Mouse (Mus musculus) embryonic facial prominence, embryonic 13.5 days (tissue): ENCODE measurements at regions not wholly inside any gene's neighbourhood (a gene's known extent, or its start where the extent isn't known, plus 50 kb on each side); places are given as distances from the start of the nearest gene placed in this dataset.
A peak's percentile ranks its signal among the peaks of the same experiment; 100 is the strongest.

ENCODE experiments used
- ATAC-seq: fragments of 200-750 bp; cut with Nextera tagmentation; 2 replicates; pipeline ENCODE4 v1.8.0; 2017; ENCODE audit warnings: low read depth; ENCODE audit not compliant: insufficient number of reproducible peaks, insufficient read depth, low FRiP score, low TSS enrichment
- H3K27ac ChIP-seq: fragments of 300-500 bp; sonication (generic); 2 replicates; pipeline ENCODE4 v1.5.1; 2015; ENCODE audit warnings: moderate library complexity, mild to moderate bottlenecking, inconsistent platforms
- H3K27me3 ChIP-seq: fragments of 300-500 bp; sonication (generic); 2 replicates; pipeline ENCODE4 v1.6.1; 2015; ENCODE audit warnings: mild to moderate bottlenecking, inconsistent platforms
- H3K36me3 ChIP-seq: fragments of 300-500 bp; sonication (generic); 2 replicates; pipeline ENCODE4 v1.6.1; 2015; ENCODE audit warnings: mild to moderate bottlenecking, inconsistent platforms
- H3K4me1 ChIP-seq: fragments of 300-500 bp; sonication (generic); 2 replicates; pipeline ENCODE4 v1.6.1; 2015; ENCODE audit warnings: inconsistent platforms
- H3K4me2 ChIP-seq: fragments of 300-500 bp; sonication (generic); 2 replicates; pipeline ENCODE4 v1.6.1; 2015; ENCODE audit warnings: moderate library complexity, mild to moderate bottlenecking, inconsistent platforms
- H3K4me3 ChIP-seq: fragments of 300-500 bp; sonication (generic); 2 replicates; pipeline ENCODE4 v1.5.1; 2015; ENCODE audit warnings: mild to moderate bottlenecking, inconsistent platforms
- H3K9ac ChIP-seq: fragments of 300-500 bp; sonication (generic); 2 replicates; pipeline ENCODE4 v1.6.1; 2015; ENCODE audit warnings: mild to moderate bottlenecking, inconsistent platforms
- H3K9me3 ChIP-seq: fragments of 300-500 bp; sonication (generic); 2 replicates; pipeline ENCODE4 v1.6.1; 2016; ENCODE audit warnings: inconsistent platforms
- WGBS: fragments of 180-500 bp; shearing (Covaris S2); methylation state at CpG from one replicate; pipeline ENCODE4 v1.1.7; 2015; ENCODE audit warnings: mixed read lengths; 5-methylcytosine and 5-hydroxymethylcytosine counted together

GRCm38 (mm10) chr6:98178005-98178404 is 164.5 kb downstream of the Gm765 start:
- Histone ChIP-seq H3K27me3 (no peaks in the 10 kb centered on the region), H3K9ac (no peak overlapping the region), H3K4me3 (no peak overlapping the region), H3K4me2 (no peak overlapping the region), H3K9me3 (no peaks in the 10 kb centered on the region), H3K36me3 (no peaks in the 10 kb centered on the region), H3K4me1 (no peaks in the 10 kb centered on the region), H3K27ac (no peak overlapping the region)
- ATAC-seq, result no peak
- WGBS, result 45% methylated on average over 2 of the region's 2 CpGs

DNA sequence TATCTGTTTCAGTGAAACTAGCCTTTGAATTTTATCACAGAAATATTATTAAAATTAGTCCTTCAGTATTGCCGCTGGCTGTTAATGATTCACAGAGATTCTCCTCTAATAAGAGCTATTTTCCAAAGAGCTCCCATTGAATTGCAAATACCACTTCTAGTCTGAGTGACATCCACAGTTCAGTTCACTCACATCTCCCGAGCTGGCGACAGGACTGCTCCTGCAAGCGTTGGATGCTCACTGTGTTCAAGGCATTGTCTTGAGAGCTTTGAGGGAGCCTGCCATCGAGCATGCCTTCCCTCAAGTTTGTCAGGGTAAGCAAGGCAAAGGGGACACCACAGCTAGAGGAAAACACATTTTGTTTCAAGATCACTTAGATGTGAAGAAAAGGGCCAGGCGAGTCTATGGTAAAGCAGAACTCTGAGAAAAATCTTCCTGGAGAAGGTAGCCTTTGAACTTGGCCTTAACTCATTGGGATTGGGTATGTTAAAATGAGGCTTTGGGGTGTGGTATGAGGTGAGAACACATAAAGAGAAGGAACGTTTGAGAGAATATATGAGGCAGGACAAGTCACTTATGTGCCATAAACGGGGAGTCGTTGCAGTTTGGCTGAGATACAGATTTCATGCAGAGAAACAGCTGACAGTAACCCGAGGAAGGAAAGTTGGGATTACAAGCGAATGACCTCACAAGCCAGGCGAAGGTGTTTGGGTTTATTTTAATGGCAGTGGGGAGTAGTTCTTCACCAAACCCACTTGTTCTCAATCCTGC is 193.3 kb downstream of the Gm765 start:
- H3K36me3 ChIP-seq, result no peaks in the 10 kb centered on the region
- H3K4me1 ChIP-seq, result no peaks in the 10 kb centered on the region
- no peaks in the 10 kb centered on the region for H3K9me3 ChIP-seq
- no peak for ATAC-seq
- H3K4me3 ChIP-seq, result no peak overlapping the region
- WGBS, result 75% methylated on average over 12 of the region's 12 CpGs
- H3K27ac ChIP-seq, result no peak overlapping the region
- H3K27me3 ChIP-seq, result no peaks in the 10 kb centered on the region
- no peak overlapping the region for H3K9ac ChIP-seq
- no peak overlapping the region for H3K4me2 ChIP-seq

DNA sequence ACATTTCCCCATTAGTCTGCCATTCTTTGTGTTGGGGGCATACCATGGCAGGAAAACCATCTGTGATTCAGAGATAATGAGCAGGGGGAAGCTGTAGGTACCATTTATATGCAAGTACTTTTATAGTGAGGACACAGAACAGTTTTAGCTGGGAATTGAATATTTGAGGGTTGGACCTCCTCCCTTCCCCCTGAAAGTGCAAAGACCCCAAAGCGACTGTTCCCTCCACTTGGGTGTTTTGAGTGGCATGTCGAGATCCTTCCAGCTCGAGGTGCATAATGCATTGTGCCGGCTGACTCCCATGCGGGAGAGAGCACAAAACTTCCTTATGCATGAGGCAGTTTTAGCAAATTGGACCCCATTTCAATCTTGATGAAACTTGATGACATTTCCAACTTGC is 194.7 kb downstream of the Gm765 start:
- Histone ChIP-seq H3K9ac (no peak overlapping the region), H3K9me3 (no peaks in the 10 kb centered on the region), H3K36me3 (no peaks in the 10 kb centered on the region), H3K27me3 (no peaks in the 10 kb centered on the region), H3K4me3 (no peak overlapping the region), H3K4me2 (no peak overlapping the region), H3K27ac (no peak overlapping the region), H3K4me1 (no peaks in the 10 kb centered on the region)
- WGBS, result 79% methylated on average over 5 of the region's 5 CpGs
- no peak for ATAC-seq

DNA sequence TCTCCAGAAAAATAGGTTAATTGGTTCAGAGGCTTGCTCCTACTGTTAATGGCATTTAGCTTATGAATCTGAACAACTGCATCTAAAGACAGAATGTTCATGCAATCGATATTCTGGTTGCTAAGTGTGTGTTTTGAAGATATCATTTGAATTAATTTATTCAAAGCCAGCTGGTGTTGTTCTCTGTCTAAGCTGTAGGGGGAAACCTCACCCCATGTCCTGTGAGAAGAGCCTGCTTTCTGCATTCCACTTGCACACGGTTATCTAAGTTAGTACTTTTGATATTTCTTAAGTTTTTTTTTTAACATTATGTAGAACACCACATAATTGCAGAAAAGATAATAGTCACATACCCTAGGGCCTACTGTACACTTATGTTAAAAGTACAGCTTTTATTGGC is 209.6 kb downstream of the Gm765 start:
- no peak overlapping the region for H3K27ac ChIP-seq
- H3K9ac ChIP-seq, result no peak overlapping the region
- H3K9me3 ChIP-seq, result no peaks in the 10 kb centered on the region
- no peaks in the 10 kb centered on the region for H3K36me3 ChIP-seq
- no peak for ATAC-seq
- H3K4me3 ChIP-seq, result no peak overlapping the region
- no peak overlapping the region for H3K4me2 ChIP-seq
- H3K4me1 ChIP-seq, result no peaks in the 10 kb centered on the region
- H3K27me3 ChIP-seq, result peaks cover 12% of the 10 kb centered on the region; the same call in 1 of the 2 replicates
- WGBS, result 26% methylated on average over 2 of the region's 2 CpGs

DNA sequence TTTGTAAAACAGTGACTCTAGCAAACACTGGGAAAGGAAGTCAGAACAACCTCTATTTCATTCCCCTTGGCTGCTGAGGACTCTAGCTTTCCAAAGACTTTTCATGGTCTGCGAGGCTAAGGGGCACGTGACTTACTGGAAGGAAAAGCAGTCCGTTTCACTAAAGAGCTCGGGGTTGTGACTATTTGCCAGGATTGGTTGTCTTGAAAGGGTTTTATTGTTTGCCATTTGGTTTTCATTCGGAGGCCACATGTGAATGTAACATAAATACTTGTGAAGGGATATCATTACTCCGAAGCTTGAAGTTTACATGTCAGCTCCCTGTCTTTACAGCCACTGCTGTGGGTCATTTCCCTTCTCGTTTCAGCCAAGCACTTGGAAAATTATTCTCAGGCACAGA is 217.1 kb downstream of the Gm765 start:
- Histone ChIP-seq H3K9me3 (no peaks in the 10 kb centered on the region), H3K9ac (no peak overlapping the region), H3K36me3 (no peaks in the 10 kb centered on the region), H3K27ac (peak overlapping the region; percentile 41), H3K4me1 (peaks cover 12% of the 10 kb centered on the region), H3K4me3 (no peak overlapping the region), H3K27me3 (peaks cover 18% of the 10 kb centered on the region), H3K4me2 (peak overlapping the region; percentile 20; the same call in 1 of the 2 replicates)
- WGBS, result 13% methylated on average over 7 of the region's 7 CpGs
- no peak for ATAC-seq

DNA sequence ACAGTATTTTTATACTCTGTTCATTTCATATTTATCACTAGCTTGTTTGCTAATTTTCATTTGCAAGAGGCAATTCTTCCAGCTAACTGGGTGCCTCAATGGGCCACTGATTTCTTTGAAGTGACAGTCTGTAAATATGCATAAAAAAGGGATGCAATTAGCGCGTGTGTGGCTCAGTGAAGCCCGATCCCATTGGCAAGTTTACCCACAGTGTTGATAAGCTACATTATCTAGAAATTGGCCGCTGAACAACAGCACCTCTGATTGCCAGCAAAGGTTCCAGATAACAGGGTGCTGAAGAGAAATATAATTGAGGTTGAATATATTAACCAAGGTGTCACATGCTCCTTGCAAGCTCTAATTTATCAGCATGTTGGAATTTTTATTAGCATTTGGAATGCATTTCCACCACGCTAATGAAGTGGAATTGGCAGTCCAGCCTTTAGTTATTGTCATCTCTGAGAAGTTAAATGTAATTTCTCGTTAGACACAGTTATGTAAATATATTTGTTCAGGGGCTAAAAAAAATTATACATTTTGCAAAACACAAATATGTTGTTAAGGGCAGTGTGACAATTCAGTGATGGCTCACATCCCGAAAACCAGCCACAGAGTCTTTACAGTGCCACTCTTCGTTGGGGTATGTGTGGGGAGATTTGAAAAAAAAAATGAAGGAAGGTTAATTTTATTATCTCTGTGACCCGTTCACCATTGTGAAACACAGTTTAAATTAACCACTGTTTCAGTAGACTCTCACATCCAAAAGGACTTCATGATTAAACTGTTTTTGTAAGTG is 224.0 kb downstream of the Gm765 start:
- no peak for ATAC-seq
- no peak overlapping the region for H3K4me2 ChIP-seq
- no peak overlapping the region for H3K4me3 ChIP-seq
- no peak overlapping the region for H3K9ac ChIP-seq
- H3K36me3 ChIP-seq, result no peaks in the 10 kb centered on the region
- no peaks in the 10 kb centered on the region for H3K9me3 ChIP-seq
- H3K27me3 ChIP-seq, result peaks cover under 1% of the 10 kb centered on the region; the same call in 1 of the 2 replicates
- WGBS, result 72% methylated on average over 9 of the region's 9 CpGs
- H3K27ac ChIP-seq, result no peak overlapping the region
- H3K4me1 ChIP-seq, result peaks cover 13% of the 10 kb centered on the region

- no peaks in the 10 kb centered on the region for H3K27me3 ChIP-seq
- no peak for ATAC-seq
- 15% methylated on average over 9 of the region's 9 CpGs for WGBS
- no peaks in the 10 kb centered on the region for H3K36me3 ChIP-seq
- 0 out of 2 replicates have a peak overlapping the region, but pooled peaks have one; percentile 2 for H3K4me2 ChIP-seq
- no peak overlapping the region for H3K9ac ChIP-seq
- H3K4me1 ChIP-seq, result peaks cover 23% of the 10 kb centered on the region
- H3K9me3 ChIP-seq, result no peaks in the 10 kb centered on the region
- H3K27ac ChIP-seq, result peak overlapping the region; percentile 44
- no peak overlapping the region for H3K4me3 ChIP-seq
Measured at GRCm38 (mm10) chr6:98114327-98115134, 228.0 kb downstream of the Gm765 start.

- Histone ChIP-seq H3K27ac (peak overlapping the region; percentile 11; the same call in 1 of the 2 replicates), H3K9me3 (no peaks in the 10 kb centered on the region), H3K4me3 (no peak overlapping the region), H3K9ac (no peak overlapping the region), H3K4me1 (peaks cover 23% of the 10 kb centered on the region), H3K36me3 (no peaks in the 10 kb centered on the region), H3K27me3 (no peaks in the 10 kb centered on the region), H3K4me2 (peak overlapping the region; percentile 50)
- 9% methylated on average over 7 of the region's 7 CpGs for WGBS
- ATAC-seq, result no peak; the same call in 1 of the 2 replicates
Measured at GRCm38 (mm10) chr6:98113708-98114107, 228.8 kb downstream of the Gm765 start.

GRCm38 (mm10) chr6:98112495-98113115 is 229.9 kb downstream of the Gm765 start:
- no peak overlapping the region for H3K4me2 ChIP-seq
- 58% methylated on average over 7 of the region's 7 CpGs for WGBS
- H3K4me1 ChIP-seq, result peaks cover 23% of the 10 kb centered on the region
- no peaks in the 10 kb centered on the region for H3K9me3 ChIP-seq
- no peak for ATAC-seq
- H3K9ac ChIP-seq, result no peak overlapping the region
- no peak overlapping the region for H3K4me3 ChIP-seq
- no peaks in the 10 kb centered on the region for H3K36me3 ChIP-seq
- no peaks in the 10 kb centered on the region for H3K27me3 ChIP-seq
- no peak overlapping the region for H3K27ac ChIP-seq

DNA sequence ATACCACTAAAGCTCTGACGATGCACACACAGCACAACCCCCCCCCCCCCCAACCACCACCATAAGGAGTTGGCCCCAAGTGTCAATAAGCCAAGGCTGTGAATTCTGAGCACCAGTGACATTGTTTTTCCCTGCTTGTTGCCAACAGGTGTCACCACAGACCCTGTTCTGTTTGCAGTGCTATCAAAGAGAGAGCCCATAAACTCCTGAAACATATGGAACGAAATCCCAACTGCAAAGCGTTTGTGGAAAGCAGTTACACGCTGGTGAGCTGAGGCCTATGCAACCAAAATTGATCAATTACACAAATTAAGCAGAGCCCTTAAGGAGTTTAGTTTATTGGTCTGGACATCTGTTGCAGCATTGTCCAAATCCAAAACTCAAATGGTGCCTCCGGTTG is 235.4 kb downstream of the Gm765 start:
- Histone ChIP-seq H3K27me3 (peaks cover 7% of the 10 kb centered on the region; the same call in 1 of the 2 replicates), H3K27ac (no peak overlapping the region), H3K4me2 (no peak overlapping the region), H3K4me1 (peaks cover 5% of the 10 kb centered on the region; the same call in 1 of the 2 replicates), H3K9ac (no peak overlapping the region), H3K9me3 (no peaks in the 10 kb centered on the region), H3K4me3 (no peak overlapping the region), H3K36me3 (no peaks in the 10 kb centered on the region)
- 39% methylated on average over 5 of the region's 5 CpGs for WGBS
- ATAC-seq, result no peak
